Mouse (Mus musculus): ENCODE data around the gene Ak5. TPM values are rescaled to one million over a fixed set of nuclear protein-coding genes. Genes with fewer than 3 reads are reported as not detected.

Ak5 gene
- polyA plus RNA-seq, 1 experiment from 2014 or later = 1.2 TPM

DNA sequence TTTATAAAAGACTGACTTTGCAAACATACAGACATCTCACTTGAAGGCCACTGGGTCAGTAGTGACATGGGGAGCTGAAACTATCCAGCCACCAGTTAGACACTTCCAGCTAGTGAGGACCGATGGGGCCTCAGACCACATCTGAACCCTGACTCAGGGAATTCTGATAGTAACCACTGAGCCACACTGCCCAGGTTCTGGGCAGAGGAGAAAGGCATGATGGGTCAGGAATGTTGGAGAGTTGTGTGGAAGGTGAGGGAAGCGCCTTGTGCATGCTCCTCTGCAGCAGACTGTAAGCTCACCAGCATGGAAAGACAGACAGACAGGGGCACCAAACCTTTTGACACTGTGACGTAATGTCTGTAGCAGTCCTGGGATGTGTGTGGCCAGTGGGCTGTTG, 192.3 kb downstream of the Ak5 start:
- Histone ChIP-seq H3K36me3 (replicated peaks) (no peaks in the 10 kb centered on the region), H3K27ac (no peak overlapping the region), H3K27me3 (no peaks in the 10 kb centered on the region; the same call in 1 of the 2 replicates), H3K9me3 (no peaks in the 10 kb centered on the region), H3K4me3 (replicated peaks) (no peak overlapping the region), H3K9ac (no peak overlapping the region), H3K4me1 (peaks cover 8% of the 10 kb centered on the region), H3K4me2 (no peak overlapping the region)
- no peak for ATAC-seq (ENCODE audit: low FRiP score)
- 90% methylated on average over 3 of the region's 3 CpGs for WGBS

DNA sequence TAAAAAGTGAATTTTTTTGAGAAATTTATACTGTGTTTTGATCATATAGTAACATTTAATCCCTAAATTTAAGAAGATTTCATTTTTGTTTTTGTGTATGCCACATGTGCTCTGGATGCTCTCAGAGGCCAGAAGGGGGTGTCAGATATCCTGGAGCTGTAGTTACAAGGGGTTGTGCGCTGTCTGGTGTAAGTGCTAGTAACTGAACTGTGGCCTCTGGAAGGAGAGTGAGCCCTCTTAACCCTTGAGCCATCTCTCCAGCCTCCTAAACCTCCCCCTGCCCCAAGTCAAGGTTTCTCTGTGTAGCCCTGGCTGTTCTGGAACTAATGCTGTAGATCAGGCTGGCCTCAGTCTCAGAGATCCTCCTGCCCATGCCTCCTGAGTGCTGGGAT, 192.9 kb downstream of the Ak5 start:
- Histone ChIP-seq H3K4me3 (replicated peaks) (no peak overlapping the region), H3K4me1 (peaks cover 8% of the 10 kb centered on the region), H3K27ac (no peak overlapping the region), H3K27me3 (no peaks in the 10 kb centered on the region; the same call in 1 of the 2 replicates), H3K4me2 (no peak overlapping the region), H3K9me3 (no peaks in the 10 kb centered on the region), H3K9ac (no peak overlapping the region), H3K36me3 (replicated peaks) (no peaks in the 10 kb centered on the region)
- 86% methylated on average over 1 of the region's 1 CpGs for WGBS
- ATAC-seq (ENCODE audit: low FRiP score) = no peak

DNA sequence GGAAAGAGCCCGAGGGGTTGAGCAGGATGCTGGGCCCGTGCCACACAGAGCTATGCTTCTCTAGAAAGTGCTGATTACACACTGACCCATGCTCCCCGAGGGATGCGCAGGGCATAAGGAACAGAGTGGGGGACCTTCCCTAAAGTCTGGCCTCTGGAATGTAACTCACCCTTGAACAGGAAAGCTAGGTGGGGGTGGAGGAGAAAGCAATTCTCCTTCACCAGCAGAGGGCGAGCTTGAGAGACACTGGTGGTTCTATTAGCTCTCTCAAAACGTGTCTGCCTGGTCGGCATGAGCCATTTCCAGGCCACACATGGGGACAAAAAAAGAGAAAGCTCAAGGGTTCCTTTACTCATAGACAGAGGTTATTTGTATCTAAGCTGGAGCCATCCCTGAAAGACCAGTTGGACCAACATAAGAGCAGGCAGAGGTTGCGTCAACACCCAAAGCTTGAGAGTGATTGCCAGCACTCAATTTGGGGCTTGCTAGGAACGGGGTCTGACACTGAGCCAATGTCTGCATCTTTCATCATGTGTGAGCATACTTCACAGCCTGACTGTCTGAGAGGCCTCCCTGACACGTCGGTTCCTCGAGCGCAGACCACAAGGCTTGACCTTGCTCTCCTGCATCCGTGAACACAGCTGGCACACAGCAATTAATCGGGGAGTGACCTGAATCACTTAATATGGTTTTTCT, 193.4 kb downstream of the Ak5 start:
- Histone ChIP-seq H3K9me3 (no peaks in the 10 kb centered on the region), H3K9ac (no peak overlapping the region), H3K27me3 (no peaks in the 10 kb centered on the region; the same call in 1 of the 2 replicates), H3K4me2 (no peak overlapping the region), H3K36me3 (replicated peaks) (no peaks in the 10 kb centered on the region), H3K4me1 (peaks cover 8% of the 10 kb centered on the region), H3K27ac (no peak overlapping the region), H3K4me3 (replicated peaks) (no peak overlapping the region)
- ATAC-seq (ENCODE audit: low FRiP score) = no peak
- 63% methylated on average over 15 of the region's 15 CpGs for WGBS

DNA sequence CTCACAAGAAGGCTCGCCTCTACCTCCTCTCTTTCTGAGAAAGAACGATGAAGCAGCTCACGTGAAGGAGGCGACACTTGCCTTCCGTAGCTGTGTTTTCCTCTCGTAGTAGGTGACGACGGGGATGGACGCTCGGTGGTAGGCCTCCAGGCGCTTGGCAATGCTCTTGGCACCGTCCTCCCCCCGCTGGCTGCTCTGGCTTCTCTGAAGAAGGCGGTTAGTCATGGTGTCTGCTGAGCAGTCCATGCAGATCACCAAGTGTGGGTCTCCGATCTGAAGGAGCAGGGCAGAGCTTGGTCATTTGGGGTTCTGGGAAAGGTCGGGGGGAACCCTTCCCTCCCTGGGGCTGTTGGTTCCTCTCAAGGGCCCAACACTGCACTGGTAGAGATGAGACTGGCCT, 195.5 kb downstream of the Ak5 start:
- Histone ChIP-seq H3K27ac (no peak overlapping the region), H3K9me3 (no peaks in the 10 kb centered on the region), H3K9ac (no peak overlapping the region), H3K4me2 (no peak overlapping the region), H3K36me3 (replicated peaks) (no peaks in the 10 kb centered on the region), H3K4me3 (replicated peaks) (no peak overlapping the region), H3K4me1 (no peaks in the 10 kb centered on the region; the same call in 1 of the 2 replicates), H3K27me3 (no peaks in the 10 kb centered on the region; the same call in 1 of the 2 replicates)
- 91% methylated on average over 16 of the region's 16 CpGs for whole genome bisulfite sequencing
- ATAC-seq (ENCODE audit: low FRiP score) = no peak

DNA sequence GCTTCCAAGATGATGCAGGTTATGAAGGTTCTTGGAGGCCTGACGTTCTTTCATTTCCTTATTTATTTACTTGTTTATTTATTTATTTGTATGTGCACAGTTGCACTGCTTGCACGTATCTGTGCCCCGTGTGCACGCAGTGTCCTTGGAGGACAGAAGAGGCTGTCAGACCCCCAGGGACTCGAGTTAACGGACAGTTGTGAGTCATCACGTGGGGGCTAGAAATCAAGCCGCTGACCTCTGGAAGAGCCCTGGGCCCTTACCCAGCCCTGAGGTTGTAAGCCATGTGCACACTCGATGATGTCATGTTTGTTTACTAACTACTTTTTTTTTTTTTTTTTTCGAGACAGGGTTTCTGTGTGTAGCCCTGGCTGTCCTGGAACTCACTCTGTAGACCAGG, 197.8 kb downstream of the Ak5 start:
- Histone ChIP-seq H3K36me3 (replicated peaks) (no peaks in the 10 kb centered on the region), H3K9ac (no peak overlapping the region), H3K9me3 (no peaks in the 10 kb centered on the region), H3K27me3 (no peaks in the 10 kb centered on the region), H3K4me3 (replicated peaks) (no peak overlapping the region), H3K27ac (no peak overlapping the region), H3K4me2 (no peak overlapping the region), H3K4me1 (no peaks in the 10 kb centered on the region)
- ATAC-seq (ENCODE audit: low FRiP score) = no peak
- 89% methylated on average over 10 of the region's 10 CpGs for WGBS

DNA sequence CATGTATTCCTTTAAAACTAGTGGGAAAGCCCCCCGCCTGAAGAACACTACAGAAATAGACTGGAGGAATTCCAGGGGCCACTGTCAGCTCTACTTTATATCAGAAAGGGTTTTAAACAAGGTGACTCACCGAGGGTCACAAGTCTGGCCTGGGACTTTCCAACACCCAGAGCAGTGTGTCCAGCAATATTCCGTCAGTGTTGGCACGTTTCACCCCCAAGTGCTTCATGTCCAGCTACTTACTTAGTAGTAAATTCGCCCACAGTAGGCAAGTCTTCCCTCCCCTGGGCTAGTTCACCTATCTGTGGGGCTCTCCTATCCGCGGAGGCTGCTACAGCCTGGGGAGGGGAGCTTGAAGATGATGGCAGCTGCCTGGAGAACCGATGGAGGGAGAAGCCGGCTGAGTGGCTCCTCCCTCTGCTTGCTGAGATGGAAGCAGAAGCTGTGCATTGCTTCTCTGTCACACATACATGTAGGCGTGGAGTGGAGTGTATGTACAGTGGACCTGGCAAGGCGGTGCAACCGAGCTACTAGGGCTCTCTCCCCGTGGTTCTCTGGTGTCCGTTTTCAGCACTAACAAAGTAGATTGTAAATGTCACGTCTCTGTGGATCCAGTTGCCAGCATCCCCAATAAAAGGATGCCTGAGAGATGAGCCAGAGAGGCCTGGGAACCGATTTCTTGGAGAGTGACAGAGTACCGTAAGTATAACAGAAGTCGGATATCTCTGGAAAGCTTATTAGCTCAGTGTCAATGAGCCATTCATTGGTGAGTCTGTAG, 198.5 kb downstream of the Ak5 start:
- H3K27ac ChIP-seq = no peak overlapping the region
- no peaks in the 10 kb centered on the region for H3K4me1 ChIP-seq
- WGBS = 84% methylated on average over 18 of the region's 18 CpGs
- ATAC-seq (ENCODE audit: low FRiP score) = no peak
- no peak overlapping the region for H3K4me2 ChIP-seq
- no peak overlapping the region for H3K9ac ChIP-seq
- H3K9me3 ChIP-seq = no peaks in the 10 kb centered on the region
- H3K4me3 ChIP-seq (replicated peaks) = no peak overlapping the region
- H3K27me3 ChIP-seq = no peaks in the 10 kb centered on the region
- no peaks in the 10 kb centered on the region for H3K36me3 ChIP-seq (replicated peaks)

DNA sequence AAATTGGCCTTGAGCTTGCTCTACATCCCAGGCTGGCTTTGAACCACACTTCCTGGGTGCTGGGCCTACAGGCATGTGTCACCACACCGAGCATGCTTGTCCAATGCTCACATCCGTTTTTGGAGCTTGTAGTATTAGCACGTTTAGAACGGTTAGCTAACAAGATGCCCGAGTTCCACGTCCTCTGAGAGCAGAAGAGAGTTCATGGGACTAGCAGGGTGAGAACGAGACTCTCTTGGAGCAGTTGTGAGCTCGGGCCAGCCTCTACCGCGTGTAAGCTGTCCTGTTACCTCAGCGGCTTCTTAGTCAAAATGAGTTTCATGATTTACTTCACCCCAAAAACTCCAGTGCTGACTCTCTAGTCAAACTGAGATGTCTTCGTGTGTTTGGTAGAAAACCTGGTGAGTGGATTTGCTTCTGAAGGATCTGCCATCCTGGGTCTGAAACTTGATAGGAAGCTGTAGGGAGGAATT, 199.6 kb downstream of the Ak5 start:
- no peaks in the 10 kb centered on the region for H3K9me3 ChIP-seq
- no peak overlapping the region for H3K9ac ChIP-seq
- H3K27ac ChIP-seq = no peak overlapping the region
- H3K4me1 ChIP-seq = no peaks in the 10 kb centered on the region
- no peak overlapping the region for H3K4me2 ChIP-seq
- no peaks in the 10 kb centered on the region for H3K27me3 ChIP-seq
- H3K36me3 ChIP-seq (replicated peaks) = no peaks in the 10 kb centered on the region
- 90% methylated on average over 12 of the region's 12 CpGs for WGBS
- H3K4me3 ChIP-seq (replicated peaks) = no peak overlapping the region
- no peak for ATAC-seq (ENCODE audit: low FRiP score)

DNA sequence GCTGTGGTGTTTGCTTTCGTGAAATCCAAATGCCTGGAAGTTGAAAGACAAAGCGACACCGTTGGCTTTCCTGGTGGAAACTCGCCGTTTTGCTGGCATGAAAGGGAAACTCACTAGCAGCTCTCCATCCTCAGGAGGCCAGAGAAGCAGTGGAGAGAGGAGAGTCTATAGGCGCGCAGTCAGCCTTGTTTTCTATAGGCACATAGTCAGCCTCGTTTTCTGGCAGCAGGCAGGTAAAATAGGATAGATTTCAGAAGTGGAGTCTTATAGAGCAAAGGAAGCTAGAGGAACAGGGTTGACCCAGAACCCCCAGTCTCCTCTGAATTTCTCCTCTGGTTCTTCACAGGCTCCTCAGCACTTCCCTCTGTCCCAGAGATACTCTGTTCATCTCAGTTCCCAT, 200.1 kb downstream of the Ak5 start:
- ATAC-seq (ENCODE audit: low FRiP score) = no peak
- no peak overlapping the region for H3K4me2 ChIP-seq
- no peak overlapping the region for H3K4me3 ChIP-seq (replicated peaks)
- H3K4me1 ChIP-seq = no peaks in the 10 kb centered on the region
- H3K9ac ChIP-seq = no peak overlapping the region
- WGBS = 91% methylated on average over 8 of the region's 8 CpGs
- no peaks in the 10 kb centered on the region for H3K9me3 ChIP-seq
- no peaks in the 10 kb centered on the region for H3K27me3 ChIP-seq
- H3K36me3 ChIP-seq (replicated peaks) = no peaks in the 10 kb centered on the region
- H3K27ac ChIP-seq = no peak overlapping the region

DNA sequence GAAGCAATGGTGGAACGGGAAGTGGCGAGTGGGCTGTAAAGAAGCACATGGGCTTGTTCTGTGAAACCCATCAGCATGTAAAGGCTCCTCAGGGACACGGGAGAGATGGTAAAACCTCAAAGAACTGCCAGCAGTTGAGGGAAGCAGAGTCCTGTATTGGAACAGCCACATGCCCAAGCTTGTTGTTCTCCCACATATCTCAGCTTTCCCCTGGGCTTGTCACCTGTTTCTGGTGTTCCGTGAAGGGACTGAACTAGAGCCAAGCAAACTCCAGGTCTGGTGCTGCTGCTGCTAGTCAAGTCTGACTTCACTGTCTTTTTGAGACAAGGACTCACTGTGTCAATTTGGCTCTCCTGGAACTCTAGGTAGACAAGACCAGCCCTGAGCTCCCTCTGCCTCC, 200.8 kb downstream of the Ak5 start:
- no peak for ATAC-seq (ENCODE audit: low FRiP score)
- H3K27me3 ChIP-seq = no peaks in the 10 kb centered on the region
- no peaks in the 10 kb centered on the region for H3K4me1 ChIP-seq
- no peak overlapping the region for H3K27ac ChIP-seq
- H3K36me3 ChIP-seq (replicated peaks) = no peaks in the 10 kb centered on the region; the same call in 1 of the 2 replicates
- H3K9ac ChIP-seq = no peak overlapping the region
- H3K9me3 ChIP-seq = no peaks in the 10 kb centered on the region
- H3K4me3 ChIP-seq (replicated peaks) = no peak overlapping the region
- 89% methylated on average over 4 of the region's 4 CpGs for WGBS
- H3K4me2 ChIP-seq = no peak overlapping the region

DNA sequence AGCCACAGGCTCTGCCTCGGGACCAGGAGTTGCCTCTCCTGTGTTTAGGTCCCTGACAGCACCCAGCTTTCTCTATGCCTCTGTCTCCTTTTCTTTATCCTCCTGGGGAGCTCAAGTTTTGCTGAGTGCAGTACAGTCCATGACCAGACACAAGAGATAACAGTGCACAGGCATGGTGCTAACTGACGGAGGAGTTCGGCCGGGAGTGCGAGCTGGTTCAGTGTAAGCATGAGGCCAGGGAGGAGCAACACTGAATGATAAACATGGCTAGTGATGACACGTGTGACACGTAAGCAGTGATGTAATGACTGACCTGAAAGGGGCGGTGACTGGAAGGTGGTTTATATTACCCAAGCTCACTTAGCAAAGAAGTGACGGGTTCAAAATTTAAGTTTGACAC, 201.3 kb downstream of the Ak5 start:
- H3K36me3 ChIP-seq (replicated peaks) = no peaks in the 10 kb centered on the region; the same call in 1 of the 2 replicates
- H3K4me1 ChIP-seq = no peaks in the 10 kb centered on the region
- no peak overlapping the region for H3K9ac ChIP-seq
- no peak overlapping the region for H3K4me2 ChIP-seq
- 89% methylated on average over 9 of the region's 9 CpGs for WGBS
- no peak overlapping the region for H3K4me3 ChIP-seq (replicated peaks)
- no peak overlapping the region for H3K27ac ChIP-seq
- no peaks in the 10 kb centered on the region for H3K9me3 ChIP-seq
- ATAC-seq (ENCODE audit: low FRiP score) = no peak
- H3K27me3 ChIP-seq = no peaks in the 10 kb centered on the region

DNA sequence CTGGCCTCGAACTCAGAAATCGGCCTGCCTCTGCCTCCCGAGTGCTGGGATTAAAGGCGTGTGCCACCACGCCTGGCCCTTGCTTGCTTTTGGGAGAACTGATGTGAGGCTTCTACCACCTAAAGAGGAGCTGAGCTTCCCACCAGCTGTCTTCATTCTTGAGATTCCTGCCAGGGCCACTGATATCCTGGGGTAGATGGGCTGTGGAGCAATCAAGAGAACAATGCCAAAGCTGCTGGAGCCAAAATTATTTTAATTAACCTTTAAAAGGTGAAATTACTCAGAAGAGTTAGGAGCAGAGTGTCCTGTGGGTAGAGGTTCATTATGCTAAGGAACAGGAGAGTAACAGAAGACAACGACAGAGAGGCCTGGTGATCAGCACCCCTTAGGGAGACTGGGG, 202.8 kb downstream of the Ak5 start:
- no peak overlapping the region for H3K4me2 ChIP-seq
- 85% methylated on average over 6 of the region's 6 CpGs for WGBS
- no peak for ATAC-seq (ENCODE audit: low FRiP score)

DNA sequence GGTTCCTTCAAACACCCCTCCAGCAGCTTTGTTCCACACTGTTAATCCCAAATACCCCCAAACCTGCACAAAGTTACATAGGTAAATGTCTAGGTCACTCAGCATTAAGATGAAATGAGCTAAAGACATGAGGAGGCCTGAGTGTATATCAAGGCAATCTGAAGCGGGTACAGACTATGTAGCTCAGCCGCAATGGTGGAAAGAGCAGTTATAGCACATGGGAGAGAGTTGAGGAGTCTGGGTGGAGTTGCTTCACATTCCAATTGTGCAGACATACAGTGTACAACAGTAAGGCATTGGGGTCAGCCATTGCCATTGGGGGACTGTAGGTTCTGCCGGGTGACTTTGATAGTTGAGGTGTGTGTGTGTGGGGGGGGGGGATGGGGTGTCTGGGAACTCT, 203.7 kb downstream of the Ak5 start:
- Histone ChIP-seq H3K27ac (no peak overlapping the region), H3K9ac (no peak overlapping the region), H3K9me3 (no peaks in the 10 kb centered on the region), H3K27me3 (no peaks in the 10 kb centered on the region), H3K4me1 (no peaks in the 10 kb centered on the region), H3K4me2 (no peak overlapping the region), H3K36me3 (replicated peaks) (peaks cover 9% of the 10 kb centered on the region), H3K4me3 (replicated peaks) (no peak overlapping the region)
- no peak for ATAC-seq (ENCODE audit: low FRiP score)
- 96% methylated on average over 3 of the region's 3 CpGs for WGBS

More for the DNA sequence above, 202.8 kb downstream of the Ak5 start:
- peaks cover 4% of the 10 kb centered on the region for H3K36me3 ChIP-seq (replicated peaks)
- H3K9ac ChIP-seq = no peak overlapping the region
- H3K27ac ChIP-seq = no peak overlapping the region
- H3K9me3 ChIP-seq = no peaks in the 10 kb centered on the region
- no peaks in the 10 kb centered on the region for H3K27me3 ChIP-seq
- no peaks in the 10 kb centered on the region for H3K4me1 ChIP-seq
- H3K4me3 ChIP-seq (replicated peaks) = no peak overlapping the region

DNA sequence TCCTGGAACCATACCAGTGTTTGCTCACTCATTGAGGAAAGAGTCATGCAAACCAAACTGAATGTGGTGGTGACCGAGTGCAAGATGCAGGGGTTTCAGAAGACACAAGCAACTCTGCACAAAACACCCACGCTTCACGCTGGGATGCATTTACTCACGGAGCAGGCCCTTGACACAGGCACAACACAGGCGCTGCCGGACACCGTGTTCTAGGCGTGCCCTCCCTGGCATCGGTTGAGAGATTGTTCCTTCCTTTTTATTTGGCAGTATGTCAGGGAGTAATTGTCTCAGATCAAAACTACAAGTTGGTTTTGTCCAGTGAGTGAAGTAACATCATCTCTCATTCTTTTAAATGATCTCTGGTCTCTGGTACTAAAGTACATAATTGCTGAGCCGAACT, 205.3 kb downstream of the Ak5 start:
- 98% methylated on average over 10 of the region's 10 CpGs for WGBS
- H3K27ac ChIP-seq = no peak overlapping the region
- no peaks in the 10 kb centered on the region for H3K9me3 ChIP-seq
- no peak overlapping the region for H3K4me3 ChIP-seq (replicated peaks)
- no peaks in the 10 kb centered on the region for H3K4me1 ChIP-seq
- no peak overlapping the region for H3K9ac ChIP-seq
- no peak overlapping the region for H3K4me2 ChIP-seq
- no peaks in the 10 kb centered on the region for H3K27me3 ChIP-seq
- H3K36me3 ChIP-seq (replicated peaks) = peaks cover 19% of the 10 kb centered on the region
- ATAC-seq (ENCODE audit: low FRiP score) = no peak
